Mouse (Mus musculus) cortical plate, adult 2 months (tissue): ENCODE measurements around the gene Avpr1a.

ENCODE experiments used
- CTCF ChIP-seq: fragments of 200-500 bp; IDR thresholded peaks from 2 replicates; pipeline ENCODE4 v1.5.1; 2011; ENCODE audit warnings: mild to moderate bottlenecking, control low read depth, low read length; ENCODE audit not compliant: insufficient read depth; ENCODE audit errors: extremely low read depth
- POLR2A ChIP-seq: fragments of 200-500 bp; IDR thresholded peaks from 2 replicates; pipeline ENCODE4 v1.6.1; 2011; ENCODE audit warnings: mild to moderate bottlenecking, low read length, control low read depth; ENCODE audit not compliant: insufficient read depth; ENCODE audit errors: extremely low read depth

GRCm38 (mm10) chr10:122432690-122433089 lies 15.6 kb upstream of the Avpr1a start:
- TF ChIP-seq POLR2A (no peak), CTCF (no peak)
